Mouse (Mus musculus) mammary gland, adult 2 months (tissue): Measurements from ENCODE around the gene Pllp. TPM values are rescaled to one million over a fixed set of nuclear protein-coding genes. Genes with fewer than 3 reads are reported as not detected.

Source experiments
- polyA plus RNA-seq: library from polyadenylated mRNA; depleted of rRNA; stranded (reverse); fragments of >200 nt; gene quantifications from 2 replicates; pipeline ENCODE4 v1.2.3, GENCODE M21; 2012; ENCODE audit warnings: low replicate concordance; rRNA removed

Pllp gene
- 17.2 and 28.2 TPM in 2 replicates for polyA plus RNA-seq

GRCm38 (mm10) chr8:94695994-94696384 is at the start of gene Pllp:
Gene Pllp, minus strand, starts transcription at chr8:94696278.

GRCm38 (mm10) chr8:94745476-94746184 is 49.6 kb upstream of the Pllp start, which contains the start of gene Ccl22:
Gene Ccl22, plus strand, starts transcription at chr8:94745590.

DNA sequence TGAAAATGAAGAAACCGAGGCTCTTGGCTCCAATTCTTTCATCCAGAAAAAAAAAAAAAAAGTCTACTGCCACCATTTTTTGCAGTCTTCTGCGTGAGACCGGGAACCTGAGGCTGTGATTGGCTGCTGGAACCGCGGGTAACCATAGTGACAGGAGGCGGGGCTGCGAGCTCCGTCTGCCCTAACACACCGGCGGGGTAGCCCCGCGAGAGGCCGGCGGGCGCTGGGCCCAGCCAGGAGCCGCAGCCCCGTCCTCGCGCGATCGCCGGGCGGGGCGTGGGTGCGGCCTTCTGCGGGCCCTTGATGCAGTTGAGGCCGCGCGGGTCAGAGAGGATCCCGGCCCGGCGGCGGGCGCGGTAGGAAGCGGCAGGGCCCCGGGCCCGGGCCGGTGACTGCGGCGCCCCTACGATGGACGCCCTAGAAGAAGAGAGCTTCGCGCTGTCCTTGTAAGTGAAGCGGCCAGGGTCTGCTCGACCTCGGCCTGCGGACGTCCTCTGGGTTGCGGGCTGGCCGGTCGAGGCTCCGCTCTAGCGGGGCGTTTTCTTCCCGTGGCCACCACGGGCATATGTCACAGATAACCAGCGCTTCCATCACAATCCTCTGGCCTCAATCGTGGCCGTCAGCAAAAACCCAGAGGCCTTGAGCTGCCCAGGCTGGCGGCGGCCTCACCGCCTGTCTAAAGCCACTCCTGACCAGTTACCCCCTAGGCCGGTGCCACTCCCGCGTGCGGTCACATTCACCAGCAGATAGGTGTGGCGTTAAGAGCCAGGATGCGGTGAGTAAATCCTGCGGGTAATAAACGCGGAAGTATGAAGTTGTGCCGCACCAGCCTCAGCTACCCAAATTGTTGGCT is 29.4 kb downstream of the Pllp start, which contains the start of gene Arl2bp:
TSS of gene Arl2bp (plus strand) at position 145 of the 853 bp plus-strand sequence.

Other genes with a start within 250 kb of the Pllp start
- gene Cpne2, start 163.3 kb downstream of the Pllp start, polyA plus RNA-seq, result 59.4 and 84.2 TPM in 2 replicates
- 7.0 and 11.1 TPM in 2 replicates for gene Rspry1, start 94.3 kb downstream of the Pllp start, polyA plus RNA-seq
- gene Fam192a, start 94.3 kb downstream of the Pllp start, polyA plus RNA-seq, result 17.3 and 20.6 TPM in 2 replicates
- gene Arl2bp, start 29.7 kb downstream of the Pllp start, polyA plus RNA-seq, result 78.6 and 89.5 TPM in 2 replicates
- gene Ccl22, start 49.3 kb upstream of the Pllp start, polyA plus RNA-seq, result 51.7 and 54.3 TPM in 2 replicates
- gene Cx3cl1, start 75.7 kb upstream of the Pllp start, polyA plus RNA-seq, result 38.3 and 72.8 TPM in 2 replicates
- gene Ccl17, start 114.2 kb upstream of the Pllp start, polyA plus RNA-seq, result 2.1 TPM in 2 replicates
- gene Coq9, start 142.0 kb upstream of the Pllp start, polyA plus RNA-seq, result 317 and 419 TPM in 2 replicates
- gene Ciapin1, start 142.1 kb upstream of the Pllp start, polyA plus RNA-seq, result 33.1 and 36.7 TPM in 2 replicates
- gene Polr2c, start 161.2 kb upstream of the Pllp start, polyA plus RNA-seq, result 67.7 and 133 TPM in 2 replicates
- gene Dok4, start 180.1 kb upstream of the Pllp start, polyA plus RNA-seq, result 19.6 and 19.7 TPM in 2 replicates
- gene Ccdc102a, start 221.8 kb upstream of the Pllp start, polyA plus RNA-seq, result 9.3 and 24.4 TPM in 2 replicates
- 22.7 and 31.4 TPM in 2 replicates for gene Adgrg5, start 227.4 kb upstream of the Pllp start, polyA plus RNA-seq